Mouse (Mus musculus): ENCODE measurements around the gene Hes7. TPM values are rescaled to one million over a fixed set of nuclear protein-coding genes. Genes with fewer than 3 reads are reported as not detected.
"Not testable (repeated sequence)": the region's sequence is repeated elsewhere in the genome, so short reads cannot be mapped to it uniquely, and the experiment has no call there.

Gene Hes7
- polyA plus RNA-seq, 1 experiment from 2014 or later: 0.09 TPM

DNA sequence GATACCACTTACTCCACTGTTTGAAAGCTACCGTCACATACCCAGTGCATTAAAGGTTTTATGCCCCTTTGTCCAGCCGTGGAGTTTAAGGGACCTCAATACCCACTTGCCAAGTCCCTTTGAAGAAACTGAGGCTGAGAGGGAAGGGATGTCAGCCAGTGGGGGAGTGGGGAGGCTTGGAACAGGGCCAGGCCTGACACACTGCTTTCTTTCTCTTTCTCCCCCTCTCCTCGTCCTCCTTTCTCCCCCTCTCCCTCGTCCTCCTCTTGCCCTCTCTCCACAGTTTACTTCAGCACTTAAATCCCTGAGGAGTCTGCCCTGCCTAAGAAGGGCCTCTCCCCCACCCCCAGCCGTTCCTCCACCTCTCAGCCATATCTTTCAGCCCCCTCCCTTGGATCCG lies 29.8 kb upstream of the Hes7 start:
- DNase-seq (ENCODE audit: low spot score): no peak
- WGBS: 74% methylated on average over 6 of the region's 6 CpGs
- Histone ChIP-seq H3K27me3 (ENCODE audit: low read depth, poor library complexity, severe bottlenecking) (no peaks in the 10 kb centered on the region), H3K36me3 (peaks cover 33% of the 10 kb centered on the region), H3K4me3 (peak overlapping the region; percentile 83; the same call in 1 of the 2 replicates), H3K4me1 (peaks cover 65% of the 10 kb centered on the region), H3K9me3 (replicated peaks) (no peaks in the 10 kb centered on the region), H3K27ac (replicated peaks) (no peak overlapping the region)

GRCm38 (mm10) chr11:69091566-69092385 lies 28.4 kb upstream of the Hes7 start:
- no peak for DNase-seq (ENCODE audit: low spot score)
- peaks cover 78% of the 10 kb centered on the region for H3K4me1 ChIP-seq
- peak overlapping the region; percentile 7; the same call in 1 of the 2 replicates for H3K4me3 ChIP-seq
- peaks cover 4% of the 10 kb centered on the region; the same call in 1 of the 2 replicates for H3K27me3 ChIP-seq (ENCODE audit: low read depth, poor library complexity, severe bottlenecking)
- no peak overlapping the region for H3K27ac ChIP-seq (replicated peaks)
- no peaks in the 10 kb centered on the region for H3K9me3 ChIP-seq (replicated peaks)
- 70% methylated on average over 7 of the region's 7 CpGs for WGBS
- peaks cover 33% of the 10 kb centered on the region for H3K36me3 ChIP-seq

- H3K4me1 ChIP-seq: peaks cover 78% of the 10 kb centered on the region
- H3K4me3 ChIP-seq: peak overlapping the region; percentile 5; the same call in 1 of the 2 replicates
- H3K27ac ChIP-seq (replicated peaks): no peak overlapping the region
- peaks cover 4% of the 10 kb centered on the region; the same call in 1 of the 2 replicates for H3K27me3 ChIP-seq (ENCODE audit: low read depth, poor library complexity, severe bottlenecking)
- WGBS: 1% methylated on average over 3 of the region's 3 CpGs
- peaks cover 33% of the 10 kb centered on the region for H3K36me3 ChIP-seq
- H3K9me3 ChIP-seq (replicated peaks): no peaks in the 10 kb centered on the region
- peak; percentile 82 for DNase-seq (ENCODE audit: low spot score)
These were observed 27.8 kb upstream of the Hes7 start for GRCm38 (mm10) chr11:69092386-69092751.

GRCm38 (mm10) chr11:69092871-69093270 lies 27.3 kb upstream of the Hes7 start:
- no peak for DNase-seq (ENCODE audit: low spot score)
- Histone ChIP-seq H3K27me3 (ENCODE audit: low read depth, poor library complexity, severe bottlenecking) (peaks cover 4% of the 10 kb centered on the region; the same call in 1 of the 2 replicates), H3K4me1 (peaks cover 78% of the 10 kb centered on the region), H3K4me3 (peak overlapping the region; percentile 5; the same call in 1 of the 2 replicates), H3K27ac (replicated peaks) (no peak overlapping the region), H3K9me3 (replicated peaks) (no peaks in the 10 kb centered on the region), H3K36me3 (peaks cover 33% of the 10 kb centered on the region)
- 84% methylated on average over 4 of the region's 4 CpGs for WGBS

GRCm38 (mm10) chr11:69093856-69094255 lies 26.3 kb upstream of the Hes7 start:
- H3K4me1 ChIP-seq: peaks cover 79% of the 10 kb centered on the region
- 82% methylated on average over 7 of the region's 7 CpGs for WGBS
- H3K36me3 ChIP-seq: peaks cover 33% of the 10 kb centered on the region

GRCm38 (mm10) chr11:69094697-69095429 lies 25.3 kb upstream of the Hes7 start, which contains the start of gene Per1:
Gene Per1, plus strand, starts transcription at chr11:69095217.
- Histone ChIP-seq H3K36me3 (peaks cover 28% of the 10 kb centered on the region), H3K4me3 (peak within 1 kb of the TSS; percentile 65), H3K27me3 (ENCODE audit: low read depth, poor library complexity, severe bottlenecking) (peaks cover 4% of the 10 kb centered on the region; the same call in 1 of the 2 replicates), H3K9me3 (replicated peaks) (no peaks in the 10 kb centered on the region), H3K4me1 (peaks cover 79% of the 10 kb centered on the region), H3K27ac (replicated peaks) (peak within 1 kb of the TSS; percentile 74)
- peak; percentile 99 for DNase-seq (ENCODE audit: low spot score)
- under 1% methylated on average over 37 of the region's 37 CpGs for WGBS

More at GRCm38 (mm10) chr11:69093856-69094255, 26.3 kb upstream of the Hes7 start:
- DNase-seq (ENCODE audit: low spot score); H3K27me3 ChIP-seq (ENCODE audit: low read depth, poor library complexity, severe bottlenecking); H3K27ac ChIP-seq (replicated peaks); H3K9me3 ChIP-seq (replicated peaks); H3K4me3 ChIP-seq: not testable (repeated sequence)

GRCm38 (mm10) chr11:69095511-69096231 lies 24.5 kb upstream of the Hes7 start:
- H3K4me3 ChIP-seq: peak overlapping the region; percentile 65
- WGBS: 5% methylated on average over 27 of the region's 27 CpGs
- peaks cover 20% of the 10 kb centered on the region for H3K36me3 ChIP-seq
- no peaks in the 10 kb centered on the region for H3K9me3 ChIP-seq (replicated peaks)
- H3K27me3 ChIP-seq (ENCODE audit: low read depth, poor library complexity, severe bottlenecking): peaks cover 4% of the 10 kb centered on the region; the same call in 1 of the 2 replicates
- H3K27ac ChIP-seq (replicated peaks): peak overlapping the region; percentile 74
- DNase-seq (ENCODE audit: low spot score): no peak
- H3K4me1 ChIP-seq: peaks cover 79% of the 10 kb centered on the region

- Histone ChIP-seq H3K4me3 (peak overlapping the region; percentile 65), H3K36me3 (peaks cover 20% of the 10 kb centered on the region), H3K9me3 (replicated peaks) (no peaks in the 10 kb centered on the region), H3K27ac (replicated peaks) (peak overlapping the region; percentile 77), H3K27me3 (ENCODE audit: low read depth, poor library complexity, severe bottlenecking) (peaks cover 4% of the 10 kb centered on the region; the same call in 1 of the 2 replicates), H3K4me1 (peaks cover 78% of the 10 kb centered on the region)
- DNase-seq (ENCODE audit: low spot score): no peak
- WGBS: 12% methylated on average over 9 of the region's 9 CpGs
These were observed 23.7 kb upstream of the Hes7 start for GRCm38 (mm10) chr11:69096360-69096986.

- Histone ChIP-seq H3K9me3 (replicated peaks) (no peaks in the 10 kb centered on the region), H3K27ac (replicated peaks) (peak overlapping the region; percentile 77), H3K36me3 (peaks cover 22% of the 10 kb centered on the region), H3K4me1 (peaks cover 70% of the 10 kb centered on the region), H3K4me3 (peak overlapping the region; percentile 65), H3K27me3 (ENCODE audit: low read depth, poor library complexity, severe bottlenecking) (peaks cover 4% of the 10 kb centered on the region; the same call in 1 of the 2 replicates)
- WGBS: 2% methylated on average over 29 of the region's 29 CpGs
- peak; percentile 85 for DNase-seq (ENCODE audit: low spot score)
These were observed 23.0 kb upstream of the Hes7 start for GRCm38 (mm10) chr11:69096987-69097900.

GRCm38 (mm10) chr11:69098039-69098761 lies 22.0 kb upstream of the Hes7 start:
- WGBS: 22% methylated on average over 8 of the region's 8 CpGs
- Histone ChIP-seq H3K27me3 (ENCODE audit: low read depth, poor library complexity, severe bottlenecking) (peaks cover 4% of the 10 kb centered on the region; the same call in 1 of the 2 replicates), H3K27ac (replicated peaks) (peak overlapping the region; percentile 83), H3K9me3 (replicated peaks) (no peaks in the 10 kb centered on the region), H3K4me3 (peak overlapping the region; percentile 65), H3K4me1 (peaks cover 70% of the 10 kb centered on the region), H3K36me3 (peaks cover 26% of the 10 kb centered on the region)
- no peak for DNase-seq (ENCODE audit: low spot score)

DNA sequence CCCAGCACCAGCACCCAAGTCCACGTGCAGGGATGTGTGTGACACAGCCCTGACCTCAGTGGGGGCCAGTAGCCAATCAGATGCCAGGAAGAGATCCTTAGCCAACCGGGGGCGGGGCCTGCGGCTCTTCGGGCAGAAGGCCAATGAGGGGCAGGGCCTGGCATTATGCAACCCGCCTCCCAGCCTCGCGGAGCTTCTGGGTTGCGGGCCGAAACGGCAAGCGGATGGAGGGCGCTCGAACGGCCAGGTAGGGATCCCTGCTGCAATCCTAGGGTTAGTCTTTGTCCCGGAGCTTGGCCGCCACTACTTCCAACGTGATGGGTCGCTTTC lies 21.5 kb upstream of the Hes7 start:
- Histone ChIP-seq H3K36me3 (peaks cover 31% of the 10 kb centered on the region), H3K4me3 (peak overlapping the region; percentile 65), H3K27ac (replicated peaks) (peak overlapping the region; percentile 83), H3K9me3 (replicated peaks) (no peaks in the 10 kb centered on the region), H3K4me1 (peaks cover 70% of the 10 kb centered on the region), H3K27me3 (ENCODE audit: low read depth, poor library complexity, severe bottlenecking) (peaks cover 4% of the 10 kb centered on the region; the same call in 1 of the 2 replicates)
- WGBS: 0% methylated on average over 19 of the region's 19 CpGs
- peak; percentile 93 for DNase-seq (ENCODE audit: low spot score)

Measured in midbrain, embryonic 10.5 days (tissue).